Mouse (Mus musculus): ENCODE results near the gene Gipc3. TPM values are rescaled to one million over a fixed set of nuclear protein-coding genes. Genes with fewer than 3 reads are reported as not detected.

Gene Gipc3
- 1.3 and 1.4 TPM in 2 replicates for polyA plus RNA-seq (2012; rRNA removed; ENCODE audit: low replicate concordance)

DNA sequence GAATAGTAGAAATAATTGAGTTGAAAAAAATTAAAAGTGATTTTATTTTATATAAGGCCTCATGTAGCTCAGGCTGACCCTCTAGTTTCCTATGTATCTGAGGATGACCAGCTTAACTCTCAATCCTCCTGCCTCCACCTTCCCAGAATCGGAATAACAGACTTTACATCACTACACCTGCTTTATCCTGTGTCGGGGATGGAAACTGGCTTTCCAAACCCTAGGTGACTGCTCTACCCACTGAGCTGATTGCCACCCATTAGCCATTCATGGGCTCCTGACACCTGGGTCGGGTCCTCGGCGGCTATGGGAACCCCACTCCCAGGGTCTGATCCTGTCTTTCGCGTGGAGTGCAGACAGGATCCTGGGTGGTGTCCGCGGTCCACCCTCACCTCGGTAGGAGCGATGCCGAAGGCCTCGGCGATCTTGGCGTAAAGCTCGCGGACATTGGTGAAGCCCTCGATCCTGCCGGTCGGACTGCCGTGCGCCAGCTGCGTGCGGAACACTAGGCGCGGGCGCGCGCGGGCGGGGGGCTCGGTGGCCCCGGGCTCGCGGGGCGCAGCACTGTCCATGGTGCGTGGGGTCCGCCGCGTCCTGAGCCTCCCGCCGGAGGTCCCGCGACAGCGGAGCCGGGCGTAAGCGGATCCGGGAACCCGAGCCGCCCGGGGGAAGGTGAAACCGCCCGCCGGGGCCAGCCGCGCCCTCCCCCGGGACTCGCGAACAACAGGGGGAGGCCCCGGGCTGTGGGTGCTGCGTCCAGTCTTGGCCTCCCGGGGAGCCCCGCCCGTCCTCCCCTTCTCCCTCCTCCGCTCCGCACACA is at the start of gene Gipc3:
Gene Gipc3 (minus strand): TSS at position 581 of the 820 bp plus-strand sequence.

DNA sequence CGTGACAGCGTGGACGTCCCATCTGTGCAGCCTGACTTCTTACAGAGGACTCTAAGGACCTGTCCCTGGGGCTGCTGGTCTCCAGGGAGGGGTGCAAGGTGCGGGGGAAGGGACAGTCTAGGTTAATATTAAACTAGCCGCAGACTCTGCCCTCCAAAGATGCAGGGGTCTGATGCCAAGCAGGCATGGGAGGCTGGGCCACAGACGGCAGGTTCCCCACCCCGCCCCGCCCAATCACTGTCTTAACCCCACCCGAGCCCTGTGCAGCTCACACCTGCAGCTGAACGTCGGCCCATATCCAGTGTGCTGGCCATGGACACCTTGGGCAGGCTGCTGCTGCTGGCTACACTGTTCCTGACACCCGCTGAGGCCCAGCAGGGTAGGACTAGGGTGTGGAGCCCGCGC is 49.7 kb upstream of the Gipc3 start, which contains the start of gene Smim24:
Gene Smim24 (plus strand): TSS at position 271 of the 405 bp plus-strand sequence.

DNA sequence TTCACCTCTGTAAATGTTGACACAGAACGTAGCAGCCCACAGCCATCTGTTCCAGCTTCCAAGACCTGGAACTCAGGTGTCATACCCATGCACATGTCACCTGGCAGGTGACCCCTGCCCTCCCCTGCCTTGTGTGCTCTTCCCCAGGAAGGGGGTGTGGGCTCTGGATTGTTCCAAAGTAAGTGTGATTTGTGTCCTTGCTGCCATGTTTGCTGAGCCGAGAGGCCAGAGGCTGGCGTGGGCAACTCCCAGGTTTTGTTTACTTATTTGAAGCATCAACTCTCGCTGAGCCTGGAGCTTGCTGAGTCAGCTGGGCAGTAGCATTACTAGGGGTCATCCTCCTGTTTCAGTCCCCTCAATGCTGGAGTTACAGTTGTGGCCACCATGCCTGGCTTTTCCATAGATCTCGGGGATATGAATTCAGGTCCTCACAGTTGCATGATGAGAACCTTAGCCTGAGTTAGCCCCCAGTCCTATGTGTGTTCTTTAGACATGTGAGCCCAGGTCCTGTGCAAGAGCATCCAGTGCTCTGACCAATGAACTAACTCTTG is 45.5 kb upstream of the Gipc3 start, which contains the start of gene Gm48552:
Gene Gm48552 (plus strand): TSS at position 501 of the 551 bp plus-strand sequence.

DNA sequence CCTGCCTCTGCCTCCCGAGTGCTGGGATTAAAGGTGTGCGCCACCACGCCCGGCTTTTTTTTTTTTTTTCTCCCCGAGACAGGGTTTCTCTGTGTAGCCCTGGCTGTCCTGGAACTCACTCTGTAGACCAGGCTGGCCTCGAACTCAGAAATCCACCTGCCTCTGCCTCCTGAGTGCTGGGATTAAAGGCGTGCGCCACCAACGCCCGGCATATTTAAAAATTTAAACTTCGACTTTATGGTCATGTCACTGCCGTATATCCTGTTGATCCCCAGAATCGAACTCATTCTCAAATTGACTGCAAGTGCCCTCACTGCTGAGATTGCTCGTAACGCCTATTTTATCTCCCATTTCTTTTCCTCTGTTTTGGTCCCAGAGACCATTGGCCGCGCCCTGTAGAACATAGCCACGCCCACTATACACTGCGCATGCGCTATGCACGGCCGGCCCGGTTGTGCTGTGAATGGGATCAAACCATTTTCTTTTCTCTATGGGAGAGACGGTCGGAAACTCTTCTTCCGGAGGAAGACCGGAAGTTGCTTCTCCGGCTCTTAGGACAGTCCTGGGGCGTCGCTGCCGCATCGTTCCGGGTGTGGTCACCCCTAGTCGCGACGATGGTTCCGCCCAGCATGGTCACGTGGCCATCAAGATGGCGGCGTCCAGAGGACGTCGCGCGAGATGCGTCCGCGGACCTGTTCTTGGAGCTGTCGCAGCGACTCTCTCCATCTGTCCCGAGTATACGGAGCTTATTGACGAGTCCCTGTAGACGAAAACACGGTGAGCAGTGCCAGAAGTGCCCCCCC is 40.9 kb upstream of the Gipc3 start, which contains the start of the genes Dohh and Gm48551:
Gene Dohh (plus strand): TSS at position 627 of the 803 bp plus-strand sequence.
Gene Gm48551 (plus strand): TSS at position 665 of the 803 bp plus-strand sequence.

DNA sequence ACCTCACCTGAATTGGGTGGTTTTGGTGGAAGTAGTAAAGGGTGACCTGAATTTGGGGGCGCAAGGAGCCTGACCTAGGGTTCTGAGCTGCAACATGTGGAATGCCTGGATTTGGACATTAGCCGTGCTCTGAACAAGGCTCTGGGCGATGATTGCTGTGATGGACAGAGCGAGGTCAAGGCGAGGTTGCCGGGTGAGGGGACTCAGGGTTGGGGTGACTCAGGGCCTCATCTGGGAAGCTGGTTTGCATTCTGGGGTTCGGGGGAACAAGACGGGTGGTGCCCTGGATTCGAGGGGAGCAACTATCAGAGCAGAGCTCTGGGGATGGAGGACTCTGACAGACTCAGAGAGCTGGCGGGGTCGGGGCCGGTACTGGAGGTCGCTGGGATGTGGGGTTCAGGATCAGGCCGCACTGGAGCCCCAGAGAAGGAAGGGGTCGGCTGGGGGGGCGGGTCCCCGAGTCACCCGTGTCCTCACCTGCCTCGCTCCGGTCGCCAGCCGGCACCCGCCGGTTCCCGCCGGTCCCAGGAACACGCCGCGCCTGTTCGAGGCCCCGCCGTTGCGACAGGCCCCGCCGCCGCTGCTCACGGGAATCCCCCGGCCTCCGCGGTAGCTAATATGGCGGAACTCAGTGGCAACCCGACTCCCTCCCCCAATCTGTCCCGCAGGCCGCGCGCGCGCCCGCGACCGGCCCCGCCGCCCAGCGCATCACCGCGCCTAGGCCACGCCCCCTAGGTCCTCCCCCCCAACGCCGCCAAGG is 34.9 kb upstream of the Gipc3 start, which contains the start of gene Fzr1:
Gene Fzr1 (minus strand): TSS at position 724 of the 760 bp plus-strand sequence.

DNA sequence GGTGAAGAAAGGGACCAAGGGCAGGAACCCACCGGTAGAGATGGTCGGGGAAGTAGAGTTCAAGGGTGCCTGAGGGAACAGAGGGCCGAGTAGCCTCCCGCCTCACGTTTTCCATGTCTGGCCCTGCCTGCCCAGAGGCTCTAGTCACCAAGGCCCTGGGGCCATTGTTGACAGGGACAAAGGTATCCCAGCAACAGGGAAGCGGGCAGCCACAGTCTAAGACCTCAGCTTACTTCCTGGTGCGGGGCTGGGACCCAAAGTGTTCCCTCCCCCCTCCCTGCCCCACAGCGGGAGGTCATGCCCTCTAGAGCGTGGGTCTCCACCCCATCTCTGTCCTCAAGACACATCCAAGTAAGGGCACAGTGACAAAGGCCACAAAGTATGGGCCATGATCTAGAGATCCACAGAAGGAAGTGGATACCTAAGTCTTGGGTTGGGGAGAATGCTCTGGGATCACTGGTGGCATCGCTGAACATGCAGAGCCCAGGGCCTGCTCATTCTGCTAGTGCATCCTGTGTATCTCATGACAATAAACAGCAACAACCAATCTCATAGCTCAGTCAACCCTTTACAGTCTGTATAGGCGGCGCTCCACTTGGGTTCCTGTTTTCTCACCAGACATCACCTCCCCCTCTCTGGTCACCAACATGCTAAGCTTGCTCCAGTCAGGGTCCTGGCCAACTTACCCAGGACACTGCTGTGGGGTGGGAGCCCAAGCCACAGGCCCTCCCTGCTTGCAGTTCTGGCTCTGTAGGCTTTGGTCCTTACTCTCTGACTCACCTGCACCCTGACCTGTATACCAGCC is 22.8 kb upstream of the Gipc3 start, which contains the start of gene 4930404N11Rik:
Gene 4930404N11Rik (minus strand): TSS at position 145 of the 805 bp plus-strand sequence.

DNA sequence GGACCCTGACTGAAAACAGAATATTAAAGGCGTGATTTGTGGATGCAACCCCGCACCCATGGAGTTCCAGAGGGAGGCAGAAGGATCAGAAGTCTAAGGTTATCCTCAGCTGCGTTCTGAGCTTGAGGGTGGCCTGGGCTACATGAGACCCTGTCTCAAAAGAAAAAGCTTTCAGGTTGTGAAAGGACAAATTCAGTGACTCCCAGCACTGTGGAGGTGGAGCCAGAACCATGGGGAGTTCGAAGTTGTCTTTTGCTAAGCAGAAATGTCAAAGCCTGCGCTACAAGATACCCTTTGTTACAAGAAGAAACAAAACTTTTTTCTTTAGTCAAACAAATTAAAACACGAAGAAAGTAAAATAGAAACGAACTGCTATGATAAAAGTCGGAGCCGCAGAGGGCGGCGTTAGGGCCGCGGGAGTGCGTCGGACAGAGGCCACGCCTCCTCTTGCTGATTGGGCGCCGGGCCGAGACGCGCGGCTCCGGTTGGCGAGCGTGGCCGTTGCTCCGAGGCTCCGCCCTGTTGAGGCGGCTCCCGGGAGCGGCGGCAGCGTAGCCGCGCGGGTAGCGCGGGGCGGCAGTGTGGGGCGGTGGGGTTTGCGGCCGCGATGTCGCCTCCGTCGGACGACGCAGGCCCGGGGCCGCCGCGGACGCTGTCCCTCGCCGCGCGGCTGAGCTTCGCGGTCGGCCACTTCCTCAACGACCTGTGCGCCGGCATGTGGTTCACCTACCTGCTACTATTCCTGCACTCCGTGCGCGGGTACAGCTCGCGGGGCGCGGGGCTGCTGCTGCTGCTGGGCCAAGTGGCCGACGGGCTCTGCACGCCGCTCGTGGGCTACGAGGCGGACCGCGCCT is 14.2 kb upstream of the Gipc3 start, which contains the start of gene Mfsd12:
Gene Mfsd12 (plus strand): TSS at position 501 of the 854 bp plus-strand sequence.

DNA sequence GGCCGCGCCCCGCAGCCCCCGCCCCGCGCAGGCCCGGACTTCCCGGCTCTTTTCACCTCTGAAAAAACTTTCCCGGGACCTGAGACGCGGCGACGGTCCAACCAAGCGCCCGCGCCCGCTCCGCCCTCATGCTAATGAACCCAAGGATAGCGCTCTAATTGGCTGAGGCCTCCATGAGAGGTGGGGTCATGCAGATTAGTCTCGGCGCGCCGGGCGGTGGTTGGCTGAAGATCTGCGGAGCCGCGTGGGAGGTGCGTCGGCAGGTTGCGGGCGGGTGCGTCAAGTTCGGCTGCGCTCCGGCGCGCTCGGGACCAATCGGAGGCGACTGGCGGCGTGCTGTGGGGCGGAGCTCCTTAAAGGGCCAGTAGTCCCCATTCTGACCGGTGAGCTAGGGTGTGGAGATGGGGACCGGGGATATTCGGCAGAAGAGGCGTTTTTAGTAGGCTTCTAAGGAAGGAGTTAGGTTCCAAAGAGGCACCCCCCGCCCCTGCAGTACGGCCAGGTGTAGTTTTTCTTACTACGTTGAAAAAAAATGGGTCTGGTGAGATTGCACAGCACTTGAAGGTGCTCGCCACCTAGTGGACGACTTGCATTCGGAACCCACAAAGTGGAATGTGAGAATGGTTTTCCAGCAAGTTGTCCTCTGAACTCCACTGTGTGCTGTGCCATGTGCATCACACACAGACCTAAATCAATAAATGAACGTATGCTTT is 7.4 kb upstream of the Gipc3 start, which contains the start of gene Hmg20b:
Gene Hmg20b (minus strand): TSS at position 130 of the 713 bp plus-strand sequence.

DNA sequence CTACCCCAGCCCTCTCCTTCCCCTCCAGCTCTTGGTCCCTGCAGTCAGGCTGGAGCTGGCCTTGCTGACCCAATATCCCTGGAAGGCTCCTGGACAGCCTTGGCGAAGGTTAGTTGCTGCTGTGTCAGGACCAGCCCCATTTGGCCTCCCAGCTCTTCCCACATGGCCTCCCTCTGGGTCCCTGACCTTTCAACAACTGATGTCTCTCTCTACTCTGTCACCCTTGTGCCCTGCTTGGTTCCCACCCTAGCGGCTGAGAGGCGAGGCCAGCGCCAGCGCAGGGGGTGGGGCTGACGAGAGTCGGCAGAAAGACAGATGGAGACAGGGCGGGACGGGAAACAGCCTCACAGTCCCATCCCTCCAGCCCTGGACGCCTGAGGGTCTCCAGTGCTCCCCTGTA is 14.7 kb downstream of the Gipc3 start, which contains the start of gene Tbxa2r:
Gene Tbxa2r (plus strand): TSS at position 346 of the 400 bp plus-strand sequence.

DNA sequence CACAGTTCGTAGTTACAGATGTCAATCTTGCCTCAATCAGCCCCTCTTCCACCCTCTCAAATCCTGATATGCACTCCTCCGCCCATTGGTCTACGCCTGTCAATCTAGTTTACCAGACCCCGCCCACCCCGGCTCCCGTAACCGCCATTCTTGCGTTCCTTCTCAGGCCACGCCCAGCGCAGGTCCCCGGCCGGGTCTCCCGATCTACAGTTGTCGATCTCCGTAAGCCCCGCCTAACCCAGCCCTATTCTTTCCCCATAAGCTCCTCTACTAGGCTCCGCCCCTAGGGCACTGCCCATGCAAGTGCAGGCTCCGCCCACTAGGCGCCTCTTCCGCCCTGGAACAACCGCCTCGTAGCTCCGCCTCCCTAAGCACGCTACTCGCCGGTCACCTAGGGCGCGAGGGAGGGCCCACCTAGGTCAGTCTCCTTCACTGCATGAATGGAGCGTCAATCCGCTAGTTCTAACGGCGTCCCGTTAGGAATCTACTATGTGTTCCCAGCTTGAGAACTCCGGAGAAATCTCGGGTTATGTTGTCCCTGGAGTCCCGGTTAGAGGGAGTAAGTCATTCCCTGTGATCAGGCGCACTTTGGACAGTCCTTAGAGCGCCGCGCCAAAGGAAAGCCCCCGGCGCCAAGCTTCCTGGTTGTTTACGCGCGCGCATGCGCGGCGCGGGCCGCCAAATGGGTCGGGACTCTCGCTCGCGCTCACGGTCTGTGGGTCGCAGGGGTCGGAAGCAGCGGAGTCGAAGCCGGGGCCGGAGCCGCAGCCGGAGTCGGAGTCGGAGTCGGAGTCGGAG is 22.3 kb downstream of the Gipc3 start, which contains the start of gene Cactin:
Gene Cactin (plus strand): TSS at position 554 of the 798 bp plus-strand sequence.

DNA sequence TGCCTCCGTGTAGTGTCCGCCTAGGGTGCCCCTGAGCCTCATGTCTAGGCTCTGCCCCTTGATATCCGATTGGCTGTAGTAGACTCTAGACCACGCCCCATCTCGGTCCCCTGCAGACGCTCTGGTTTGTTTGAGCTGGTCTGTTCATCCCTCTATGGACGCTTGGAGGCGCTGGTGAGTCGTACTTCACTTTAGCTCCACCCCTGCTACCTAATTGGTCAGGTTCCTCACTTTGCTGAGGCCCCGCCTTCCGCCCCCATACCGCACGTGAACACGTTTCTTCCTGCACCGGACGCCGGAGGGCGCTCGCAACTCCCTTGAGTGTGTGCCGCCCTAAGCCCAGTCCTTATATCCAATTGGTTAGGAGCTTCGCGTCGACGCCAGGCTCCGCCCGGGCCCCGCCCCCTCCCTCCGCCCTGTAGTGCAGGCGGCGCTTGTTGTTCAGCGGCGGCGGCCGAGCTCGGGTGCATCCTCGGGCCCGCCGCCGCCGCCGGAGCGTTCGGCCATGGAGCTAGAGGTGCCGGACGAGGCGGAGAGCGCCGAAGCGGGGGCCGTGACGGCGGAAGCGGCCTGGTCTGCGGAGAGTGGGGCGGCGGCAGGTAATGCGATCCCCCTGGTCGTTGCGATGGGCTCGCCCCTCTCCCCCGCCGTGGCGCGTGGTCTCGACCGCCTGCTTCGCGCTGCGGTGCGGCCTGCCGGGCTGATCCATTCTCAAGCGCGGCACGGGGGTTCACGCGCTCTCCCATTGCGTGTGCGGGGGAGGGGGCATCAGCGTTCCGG is 50.3 kb downstream of the Gipc3 start, which contains the start of gene Pip5k1c:
Gene Pip5k1c (plus strand): TSS at position 410 of the 780 bp plus-strand sequence.

DNA sequence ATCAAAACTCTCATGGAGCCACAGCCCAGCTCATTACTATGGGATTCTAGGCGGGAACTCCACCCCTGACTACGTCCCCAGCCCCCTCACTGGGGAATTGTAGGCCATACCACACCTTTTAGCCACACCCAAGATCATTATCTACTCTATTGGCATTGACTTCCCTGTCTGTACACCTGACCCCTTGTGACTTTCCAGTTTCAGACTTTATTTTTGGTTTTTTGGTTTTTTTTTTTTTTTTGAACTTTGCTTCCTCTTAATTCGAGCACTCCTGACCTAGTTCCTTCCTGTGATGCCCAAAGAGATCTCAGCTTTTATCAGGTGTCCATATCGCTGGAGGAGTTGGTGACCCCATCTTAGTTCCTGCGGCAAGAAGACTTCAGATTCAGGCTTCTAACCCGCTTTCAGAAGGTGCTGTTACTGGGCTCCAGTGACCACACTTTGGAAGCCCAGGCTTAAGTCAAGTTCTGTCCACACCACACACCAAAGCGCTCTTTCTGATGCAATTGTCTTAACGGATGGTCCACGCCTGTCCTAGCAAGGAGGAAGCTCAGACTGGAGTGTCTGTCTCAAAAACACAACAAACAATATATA is 51.5 kb downstream of the Gipc3 start, which contains the start of gene Tjp3:
Gene Tjp3 (minus strand): TSS at position 71 of the 594 bp plus-strand sequence.

All from duodenum, adult 2 months (tissue).